Mouse (Mus musculus) CD4-positive helper T cell, adult 2 months (primary cell): ENCODE results near the gene Spata21.

Source experiments
- DNase-seq: peaks from one replicate; pipeline ENCODE4 v3.0.0-alpha.2; 2012; ENCODE audit warnings: low read depth, missing footprints, low spot score

Gene Spata21

DNA sequence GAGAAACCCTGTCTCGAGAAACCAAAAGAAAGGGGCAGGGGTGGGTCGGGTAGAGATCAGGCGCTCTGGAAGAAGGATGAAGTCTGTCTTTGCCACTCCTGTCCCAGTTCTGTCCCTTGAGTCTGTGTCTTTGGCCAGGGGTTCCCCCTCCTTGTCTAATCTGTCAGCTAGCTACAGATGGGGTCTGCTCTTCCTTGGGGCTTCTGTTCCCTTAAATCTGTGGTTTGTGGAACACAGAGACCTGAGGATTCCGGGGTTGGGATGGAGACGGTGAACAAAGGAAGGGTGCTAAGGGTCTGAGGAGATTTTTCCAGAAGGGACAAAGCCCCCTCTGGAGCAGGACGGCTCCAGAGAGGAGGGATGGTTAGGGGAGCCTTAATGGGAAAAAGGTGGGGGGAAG lies at the start of gene Spata21:
TSS of gene Spata21 (plus strand) at position 301 of the 400 bp plus-strand sequence.
- DNase-seq, result no peak

DNA sequence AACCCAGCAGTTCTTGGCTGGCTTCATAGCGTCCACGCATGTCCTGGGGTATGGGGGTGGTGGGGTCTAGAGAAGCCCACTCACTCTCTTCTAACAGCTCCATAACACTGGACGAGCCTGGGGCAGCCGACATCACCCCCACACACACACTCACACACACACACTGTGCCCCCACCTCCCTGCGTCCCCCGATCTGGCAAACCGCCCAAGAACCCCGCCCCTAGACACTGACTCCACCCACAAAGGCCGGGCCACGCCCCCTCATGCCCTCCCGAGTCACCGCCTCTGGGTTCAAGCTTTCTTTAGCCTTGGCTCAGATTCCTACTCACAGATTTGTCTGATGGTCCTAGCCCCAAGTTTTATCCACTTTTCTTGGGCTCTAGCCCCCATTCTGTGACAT lies 47.0 kb upstream of the Spata21 start:
- DNase-seq, result no peak

DNA sequence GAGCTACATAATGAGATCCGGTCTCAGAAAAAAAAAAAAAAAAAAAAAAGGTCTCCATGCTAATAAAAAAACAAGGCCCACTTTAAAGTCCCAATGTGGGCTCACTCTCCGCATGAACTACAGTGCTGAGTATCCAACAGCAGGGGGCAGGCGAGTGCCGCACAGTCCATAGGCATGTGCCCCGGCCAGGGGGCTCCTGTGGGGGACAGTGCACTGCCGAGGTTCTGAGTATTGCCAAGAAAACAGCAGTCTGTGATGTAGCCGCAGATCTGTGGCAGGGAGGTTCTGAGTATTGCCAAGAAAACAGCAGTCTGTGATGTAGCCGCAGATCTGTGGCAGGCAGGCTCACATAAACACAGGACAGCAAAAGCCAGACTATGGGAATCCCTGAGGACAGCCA lies 43.3 kb upstream of the Spata21 start:
- peak; percentile 54 for DNase-seq

DNA sequence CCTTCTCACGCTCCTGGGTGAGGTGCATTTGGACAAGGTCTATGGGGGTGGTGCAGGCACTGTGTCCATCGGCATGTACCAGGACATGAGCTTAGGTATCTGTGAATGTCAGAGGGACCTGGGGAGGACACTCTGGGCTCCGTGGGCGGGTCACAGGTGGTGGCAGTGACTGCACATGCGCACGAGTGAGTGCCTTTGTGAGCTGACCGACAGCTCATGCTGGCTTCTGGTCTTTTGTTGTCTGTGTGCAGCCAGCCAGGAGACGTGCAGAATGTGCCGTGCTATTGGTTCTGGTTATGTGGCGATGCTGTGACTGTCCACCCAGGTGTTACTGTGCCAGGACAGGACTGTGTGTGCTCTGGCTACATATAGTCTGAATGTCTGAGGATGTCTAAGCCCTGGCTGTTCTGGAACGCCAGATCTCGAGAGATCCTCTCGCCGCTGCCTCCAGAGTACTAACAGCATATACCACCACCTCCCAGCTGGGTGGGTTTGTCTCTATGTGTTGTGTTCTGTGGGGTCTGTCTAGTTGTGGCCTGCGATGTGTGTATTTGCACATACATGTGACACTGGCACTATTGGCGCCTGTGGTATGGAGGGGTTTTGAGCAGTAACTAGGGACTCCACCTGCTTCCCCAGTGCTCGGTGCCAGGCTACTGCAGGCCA lies 39.2 kb upstream of the Spata21 start:
- no peak for DNase-seq

DNA sequence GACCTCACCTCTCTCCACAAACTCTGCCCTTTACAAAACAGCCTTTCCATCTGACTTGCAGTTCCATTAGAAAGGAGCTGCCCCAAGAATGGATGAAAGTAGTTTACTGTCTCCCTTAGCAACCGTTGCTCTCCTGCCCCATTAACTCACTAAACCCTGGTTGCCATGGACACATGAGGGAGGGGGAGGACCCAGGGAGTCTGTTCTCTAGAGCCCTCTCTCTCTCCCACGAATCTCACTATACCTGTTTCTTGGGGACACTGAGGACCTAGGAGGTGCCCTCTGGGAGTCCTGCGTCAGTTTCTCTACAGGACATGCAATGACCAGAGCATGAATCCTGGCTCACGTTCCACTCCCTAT lies 38.7 kb upstream of the Spata21 start:
- DNase-seq, result no peak

DNA sequence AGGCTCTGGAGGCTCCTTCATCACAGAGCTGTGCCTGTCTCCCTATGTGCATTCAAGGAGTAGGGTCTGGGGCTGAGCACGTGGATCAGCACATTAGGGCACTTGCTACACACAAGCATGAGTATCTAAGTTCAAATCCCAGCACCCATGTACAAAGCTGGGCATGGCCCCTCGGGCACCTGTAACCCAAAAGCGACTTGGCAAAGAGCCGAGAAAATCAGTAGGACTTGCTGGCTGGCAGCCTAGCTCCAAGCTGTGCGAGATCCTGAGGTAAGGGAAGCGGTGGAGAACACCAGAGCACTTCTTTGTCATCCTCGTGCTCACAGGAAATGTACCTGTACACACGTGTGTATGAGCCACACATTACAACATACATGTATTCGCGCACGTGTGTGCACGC lies 35.7 kb upstream of the Spata21 start:
- no peak for DNase-seq

DNA sequence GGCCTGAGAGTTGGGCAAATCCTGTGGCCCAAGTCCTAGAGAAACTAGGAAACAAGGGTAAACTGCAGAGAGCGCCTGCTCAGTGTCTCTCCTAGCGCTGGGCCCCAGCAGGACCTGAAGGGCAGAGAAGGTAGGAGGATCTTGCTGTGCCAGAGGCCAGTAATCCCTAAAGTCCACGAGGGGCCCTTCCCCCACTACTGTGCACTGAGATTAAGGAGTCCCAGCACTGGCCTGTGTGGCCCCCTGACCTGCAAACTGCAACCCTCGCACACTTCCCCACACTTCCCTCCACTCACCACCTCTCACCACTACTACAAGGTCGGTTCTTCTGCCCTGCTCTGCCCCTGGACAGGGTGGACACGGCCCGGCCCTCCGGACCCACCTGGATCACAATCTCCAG lies 35.0 kb upstream of the Spata21 start:
- no peak for DNase-seq

DNA sequence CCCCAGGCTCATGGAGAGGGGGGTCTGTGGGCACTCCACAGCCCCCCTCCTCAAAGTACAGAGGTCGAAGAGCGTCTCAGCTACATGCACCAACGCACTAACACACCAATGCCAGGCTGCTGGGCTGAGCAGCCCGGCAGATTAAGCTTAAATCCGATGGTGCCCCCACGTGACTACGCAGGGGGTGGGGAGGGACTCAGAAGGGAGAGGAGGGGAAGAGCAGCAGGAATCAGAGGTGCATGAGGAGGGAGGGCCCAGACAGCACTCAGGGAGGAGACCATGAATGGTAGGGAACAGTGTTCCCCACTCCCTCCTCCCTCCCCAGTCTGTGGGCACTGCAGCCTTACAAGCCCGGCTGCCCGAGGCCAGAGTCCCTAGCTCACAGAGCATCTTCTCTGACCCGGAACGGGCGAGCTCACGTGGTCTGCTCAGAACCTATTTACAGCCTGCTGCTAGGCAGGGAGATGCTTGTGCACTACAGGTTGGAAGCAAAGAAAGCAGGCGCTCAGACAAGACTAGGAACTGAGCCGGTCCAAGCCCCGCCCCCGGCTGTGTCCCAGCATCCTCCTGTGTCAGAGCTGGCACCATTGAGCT lies 34.5 kb upstream of the Spata21 start:
- DNase-seq, result no peak

DNA sequence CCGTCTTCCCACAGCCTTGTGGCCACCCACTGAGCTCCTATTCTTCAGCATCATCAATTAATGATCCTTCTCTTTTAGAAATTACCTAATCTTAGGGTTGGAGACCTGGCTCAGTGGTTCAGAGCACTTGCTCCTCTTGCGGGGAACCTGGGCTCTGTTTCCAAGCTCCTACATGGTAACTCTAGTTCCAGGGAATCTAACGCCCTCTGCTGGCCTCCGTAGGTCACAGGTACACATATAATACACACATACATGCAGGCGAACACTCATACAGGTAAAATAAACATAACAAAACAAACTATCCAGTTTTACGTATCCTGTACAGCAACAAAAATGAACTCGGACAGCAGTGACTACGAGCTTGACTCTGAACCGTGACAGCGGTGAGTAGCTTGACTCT lies 31.2 kb upstream of the Spata21 start:
- no peak for DNase-seq

DNA sequence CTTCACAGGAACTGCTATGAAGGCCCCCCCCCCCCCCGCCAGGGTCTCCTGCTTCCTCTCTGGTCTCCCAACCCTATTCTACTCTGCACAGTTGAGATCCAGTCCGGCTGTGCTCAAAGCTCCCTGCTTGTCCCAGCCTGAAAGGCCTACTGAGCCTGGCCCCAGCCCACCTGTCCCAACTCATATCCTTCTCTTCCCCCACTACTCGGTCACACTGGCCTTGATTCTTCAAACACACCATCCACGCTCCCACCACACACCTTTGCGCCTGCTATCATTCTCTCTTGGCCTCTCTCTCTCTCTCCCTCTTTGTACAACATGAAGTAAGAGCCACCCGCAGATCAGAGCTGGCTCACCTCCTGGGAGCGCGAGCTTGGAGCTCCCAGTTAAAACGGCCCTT lies 29.3 kb upstream of the Spata21 start:
- DNase-seq, result no peak

DNA sequence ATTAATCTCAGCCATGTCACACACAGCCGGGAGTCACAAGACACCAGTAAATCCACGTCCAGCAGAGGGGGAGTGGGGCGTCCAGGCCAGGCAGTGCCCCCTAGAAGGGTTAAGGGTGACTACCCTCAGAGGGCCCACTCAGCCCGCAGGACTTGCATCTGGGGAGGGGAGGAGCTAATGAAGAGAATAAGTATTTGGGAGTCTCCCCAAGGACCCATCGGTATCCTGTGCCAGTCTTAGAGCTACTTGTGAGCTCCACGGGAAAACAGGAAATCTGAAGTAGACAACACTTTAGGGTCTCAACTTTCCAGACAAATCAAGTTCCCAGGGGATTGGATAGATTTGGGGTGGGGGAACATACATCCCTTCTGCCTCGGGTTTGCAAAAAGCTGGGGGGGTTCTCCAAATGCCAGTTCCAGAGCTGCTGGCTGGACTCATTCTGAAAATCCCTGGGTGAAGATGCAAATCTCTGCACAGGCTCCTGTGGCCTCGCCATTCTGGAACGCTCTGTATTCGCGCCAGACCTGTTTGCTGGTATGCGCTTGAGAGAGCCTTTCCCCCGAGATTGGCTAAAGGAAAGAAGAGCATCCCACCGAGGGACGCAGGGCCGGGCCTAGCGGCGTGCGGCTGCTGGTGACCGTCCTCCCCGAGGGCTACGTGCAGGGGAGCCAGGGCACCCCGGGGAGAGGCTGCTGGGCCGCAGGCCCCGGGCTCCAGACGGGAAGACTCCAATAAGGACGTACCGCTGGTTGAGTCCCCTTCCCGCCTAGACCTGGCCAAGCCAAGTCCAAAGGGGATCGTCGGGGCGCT lies 28.3 kb upstream of the Spata21 start:
- DNase-seq, result no peak

DNA sequence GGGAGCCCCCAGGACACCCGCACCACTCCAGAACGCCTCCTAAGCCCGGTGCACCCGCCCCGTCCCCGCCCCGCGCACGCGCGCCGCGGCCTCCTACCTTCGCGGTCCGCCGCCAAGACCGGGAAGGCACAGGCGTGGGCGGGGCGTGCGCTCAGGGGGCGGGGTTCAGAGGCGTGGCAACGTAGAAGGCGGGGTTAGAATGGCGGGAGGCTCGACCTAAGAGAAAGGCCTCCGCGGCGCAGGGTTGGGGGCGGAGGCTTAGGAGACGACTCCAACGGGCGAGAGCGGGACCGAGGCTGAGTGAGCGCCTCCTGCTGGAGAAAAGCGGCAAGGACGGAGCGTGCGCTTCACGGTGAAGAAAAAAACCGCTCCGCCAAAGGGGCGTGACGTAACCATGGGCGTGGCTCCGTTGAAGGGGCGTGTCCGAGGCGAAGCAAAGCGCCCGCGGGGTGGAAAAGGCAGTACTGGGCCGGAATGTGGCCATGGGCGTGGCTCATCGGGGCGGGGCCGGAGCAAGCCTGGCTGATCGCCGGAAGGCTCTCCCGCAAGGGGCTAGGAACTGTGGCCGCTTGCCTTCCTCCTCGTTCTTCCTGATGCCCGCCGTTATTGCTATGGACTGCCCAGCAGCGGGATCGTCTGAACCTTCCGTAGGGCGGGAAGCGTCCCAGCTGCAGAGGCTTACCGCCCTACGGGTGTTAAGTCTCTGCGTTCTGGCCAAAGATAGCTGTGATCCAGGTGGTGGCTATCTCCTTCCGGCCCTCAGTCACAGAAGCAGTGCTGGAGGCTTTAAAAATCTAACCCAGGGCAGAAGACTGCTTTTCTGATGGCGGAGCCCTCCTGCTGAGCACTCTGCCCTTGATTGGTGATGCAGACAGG lies 27.5 kb upstream of the Spata21 start, which contains the start of gene Crocc:
TSS of gene Crocc (minus strand) at position 125 of the 876 bp plus-strand sequence.
- peak; percentile 99 for DNase-seq

DNA sequence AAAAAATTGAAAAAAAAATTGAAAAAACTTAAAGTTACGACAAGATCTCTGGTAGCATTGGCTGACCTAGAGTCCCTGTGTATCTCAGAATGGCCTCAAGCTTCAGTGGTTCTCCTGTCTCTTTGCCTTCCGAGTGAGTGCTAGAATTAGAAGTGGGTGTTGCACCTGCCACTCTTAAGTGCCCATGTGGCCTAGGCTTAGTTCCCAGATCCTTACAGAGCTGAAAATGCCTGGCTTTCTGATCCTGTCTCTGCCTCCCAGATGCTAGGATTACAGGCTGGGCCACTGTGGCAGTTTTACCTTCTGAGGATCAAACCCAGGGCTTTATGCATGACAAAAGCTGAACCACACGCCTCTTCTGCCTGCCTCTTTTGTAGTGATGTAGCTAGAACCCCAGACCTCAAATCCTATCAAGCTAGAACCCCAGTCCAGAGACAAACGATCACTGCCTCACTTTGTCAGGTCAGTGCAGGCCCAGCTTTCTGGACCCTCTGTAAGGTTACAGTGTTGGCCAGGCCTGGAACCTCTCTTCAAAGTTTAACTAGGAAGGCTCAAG lies 24.0 kb upstream of the Spata21 start:
- DNase-seq, result no peak

DNA sequence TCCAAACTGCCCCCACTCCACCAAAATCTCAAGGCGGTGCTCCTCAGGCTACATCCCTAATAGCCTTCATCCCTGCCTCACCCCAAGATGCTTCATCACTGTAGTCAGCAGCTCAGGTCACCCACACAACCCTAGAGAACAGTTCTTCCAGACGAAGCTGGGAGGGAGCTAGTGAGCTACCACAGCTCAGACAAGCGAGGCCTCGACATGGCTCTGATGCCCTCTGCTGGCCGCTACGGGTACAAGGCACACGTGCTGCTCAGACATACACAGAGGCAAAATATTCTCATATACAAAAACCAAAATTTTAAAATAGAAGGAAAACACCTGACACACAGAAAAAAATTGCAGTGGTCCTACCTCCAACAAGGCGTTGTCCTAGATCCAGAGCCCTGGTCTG lies 23.0 kb upstream of the Spata21 start:
- peak; percentile 89 for DNase-seq

DNA sequence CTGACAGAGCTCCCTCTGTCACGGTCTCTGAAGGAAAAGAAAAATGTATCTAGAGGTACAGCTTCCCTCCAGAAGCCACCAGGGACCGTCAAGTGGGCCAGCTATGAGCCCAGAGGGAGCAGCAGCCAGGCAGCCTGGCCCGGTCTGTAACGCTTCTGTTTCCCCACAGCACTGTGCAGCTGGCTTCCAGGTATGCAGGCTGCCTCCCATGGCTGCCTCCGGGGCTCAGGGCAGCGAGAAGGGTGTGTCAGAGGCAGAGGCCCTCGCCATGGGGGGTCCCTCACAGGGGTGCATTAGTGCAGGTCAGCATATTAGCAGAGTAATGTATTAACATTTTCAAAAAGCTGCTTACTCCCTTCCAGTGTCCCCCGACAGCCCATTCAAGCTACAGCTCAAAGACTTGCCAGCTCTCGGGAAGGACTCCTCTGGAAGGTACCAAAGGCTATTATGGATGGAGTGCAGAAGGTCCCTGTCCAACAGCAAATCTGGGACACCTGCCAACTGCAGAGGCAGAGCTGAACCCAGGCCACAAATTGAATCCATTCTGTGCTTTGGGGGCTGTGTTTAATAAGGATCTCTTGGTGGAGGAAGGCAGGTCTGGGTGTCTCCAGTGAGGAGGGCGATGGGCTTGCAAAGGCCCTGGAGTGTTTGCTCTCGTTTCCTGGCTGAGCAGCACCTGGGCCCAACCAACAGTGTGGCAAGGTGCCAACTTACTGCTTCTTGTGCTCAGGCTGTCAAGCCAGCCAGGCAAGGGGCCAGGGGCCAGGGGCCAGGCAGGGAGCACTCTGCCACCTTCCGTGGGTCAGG lies 21.2 kb upstream of the Spata21 start:
- no peak for DNase-seq

DNA sequence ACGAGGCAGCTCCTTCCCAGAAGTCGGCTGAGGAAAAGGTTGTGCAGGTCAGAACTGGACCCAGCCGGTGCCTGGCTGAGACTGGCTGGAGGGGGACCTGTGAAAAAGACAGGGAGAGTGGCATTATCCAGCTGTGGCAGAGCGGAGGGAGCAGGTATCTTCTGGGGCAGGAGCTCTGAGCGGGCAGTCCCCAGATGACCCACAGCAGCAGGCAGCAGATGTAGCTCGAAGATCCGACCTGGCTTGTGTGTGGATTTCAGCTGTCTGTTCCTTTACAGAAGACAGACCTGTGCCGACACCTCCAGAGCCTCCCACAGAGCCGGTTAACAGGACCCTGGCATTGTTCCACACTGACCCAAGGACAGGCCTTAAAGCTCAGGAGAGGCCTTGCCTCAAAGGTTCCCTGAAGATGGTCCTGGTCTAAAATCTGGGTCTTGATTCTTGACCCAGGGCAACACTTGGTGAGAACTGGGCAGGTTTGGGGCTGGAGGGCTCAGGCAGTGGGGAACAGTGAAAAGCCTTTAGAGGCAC lies 20.6 kb upstream of the Spata21 start:
- no peak for DNase-seq

DNA sequence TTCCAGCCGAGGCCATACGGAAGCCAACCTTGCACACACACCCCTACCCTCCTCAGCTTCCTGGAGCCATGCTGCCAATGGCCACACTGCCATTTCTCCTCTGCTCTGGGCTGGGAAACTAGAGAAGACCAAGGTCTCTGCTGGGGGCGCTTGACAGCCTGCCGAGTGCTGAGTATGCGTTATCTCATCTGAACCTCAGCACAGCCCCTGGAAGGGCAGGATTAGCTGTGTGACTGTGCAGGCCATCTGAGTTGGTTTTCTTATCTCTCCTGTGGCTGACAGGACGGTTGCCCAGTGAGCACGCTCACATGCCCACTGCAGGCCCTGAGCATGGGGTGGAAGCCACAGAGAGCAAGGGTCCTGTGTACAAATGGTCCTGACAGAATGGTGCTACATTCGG lies 19.5 kb upstream of the Spata21 start:
- no peak for DNase-seq

DNA sequence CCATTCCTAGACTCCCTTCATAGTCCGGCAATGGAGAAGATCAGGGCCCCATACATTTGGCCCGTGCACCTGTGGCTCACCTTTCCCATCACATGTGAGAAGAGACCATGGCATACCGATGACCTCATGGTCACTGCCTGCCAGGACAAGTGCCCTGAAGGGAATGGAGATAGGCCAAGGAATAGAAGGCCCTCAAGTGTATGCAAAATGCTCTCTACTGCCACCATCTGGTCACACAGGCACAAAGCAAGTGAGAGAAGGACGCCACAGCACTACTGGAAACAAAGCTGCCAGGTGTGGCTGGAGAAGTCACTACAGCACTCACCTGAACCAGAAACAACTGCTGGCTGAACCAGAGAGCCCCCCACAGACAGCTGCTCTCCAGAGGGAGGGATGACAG lies 18.4 kb upstream of the Spata21 start:
- DNase-seq, result peak; percentile 55

DNA sequence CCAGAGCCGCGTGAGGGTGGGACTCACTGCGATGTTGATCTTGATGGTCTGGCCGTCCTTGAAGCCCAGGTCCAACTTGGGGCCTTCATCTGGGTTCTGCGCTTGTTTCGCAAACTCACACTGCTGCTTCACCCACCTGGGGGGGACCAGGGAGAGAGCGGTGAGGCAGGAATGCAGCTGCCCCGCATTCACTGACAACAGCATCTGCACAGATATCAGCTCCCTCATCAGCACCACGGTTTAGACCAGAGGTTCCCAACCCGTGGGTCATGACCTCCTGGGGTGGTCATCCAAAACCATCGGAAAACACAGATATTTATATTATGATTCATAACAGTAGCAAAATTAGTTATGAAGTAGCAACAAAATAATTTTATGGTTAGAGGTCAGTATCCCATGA lies 15.6 kb upstream of the Spata21 start:
- DNase-seq, result no peak

DNA sequence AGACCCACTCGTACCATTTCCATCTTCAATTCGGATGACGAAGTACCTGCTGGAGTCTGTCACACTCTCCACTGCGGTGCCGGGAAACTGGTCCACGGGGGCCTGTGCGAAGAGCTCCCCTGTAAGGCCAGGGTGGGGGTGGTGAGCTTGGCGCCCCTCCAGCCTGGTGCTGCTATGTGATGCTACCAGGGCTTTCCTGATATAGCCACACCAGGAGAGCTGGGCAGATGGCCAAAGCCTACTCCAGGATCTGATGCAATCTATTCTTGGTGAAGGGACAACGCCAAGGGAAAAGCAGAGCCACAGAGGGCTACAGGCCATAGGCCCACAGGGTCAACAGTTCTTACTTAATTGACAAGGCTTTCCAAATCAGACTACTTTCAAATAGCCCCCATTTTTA lies 14.5 kb upstream of the Spata21 start:
- DNase-seq, result no peak

DNA sequence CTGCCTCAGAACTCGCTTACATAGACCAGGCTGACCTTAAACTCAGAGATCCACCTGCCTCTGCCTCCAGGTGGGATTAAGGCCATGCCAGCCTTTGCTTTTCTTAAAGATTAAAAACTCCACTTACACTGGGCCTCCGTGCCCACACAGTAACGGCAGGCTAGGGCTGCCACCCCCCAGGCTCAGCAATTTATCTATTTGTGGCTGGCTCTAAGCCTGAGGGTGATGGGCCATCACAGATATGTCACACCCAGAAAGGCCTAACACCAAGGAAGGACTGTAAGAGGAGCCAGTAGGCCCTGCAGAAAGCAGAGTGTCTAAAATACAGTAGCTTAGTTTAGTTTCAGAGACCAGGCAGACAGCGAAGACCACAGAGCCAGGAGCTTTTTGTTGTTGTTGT lies 14.0 kb upstream of the Spata21 start:
- DNase-seq, result no peak
